Mouse (Mus musculus): ENCODE results near the gene Btbd35f7. TPM values are rescaled to one million over a fixed set of nuclear protein-coding genes. Genes with fewer than 3 reads are reported as not detected.
"Not testable (repeated sequence)": the region's sequence is repeated elsewhere in the genome, so short reads cannot be mapped to it uniquely, and the experiment has no call there.

The Btbd35f7 gene
- polyA plus RNA-seq (2015; fragmentation: Nextera tagmentation; extraction: Ambion mirVana): not detected in 2 replicates

DNA sequence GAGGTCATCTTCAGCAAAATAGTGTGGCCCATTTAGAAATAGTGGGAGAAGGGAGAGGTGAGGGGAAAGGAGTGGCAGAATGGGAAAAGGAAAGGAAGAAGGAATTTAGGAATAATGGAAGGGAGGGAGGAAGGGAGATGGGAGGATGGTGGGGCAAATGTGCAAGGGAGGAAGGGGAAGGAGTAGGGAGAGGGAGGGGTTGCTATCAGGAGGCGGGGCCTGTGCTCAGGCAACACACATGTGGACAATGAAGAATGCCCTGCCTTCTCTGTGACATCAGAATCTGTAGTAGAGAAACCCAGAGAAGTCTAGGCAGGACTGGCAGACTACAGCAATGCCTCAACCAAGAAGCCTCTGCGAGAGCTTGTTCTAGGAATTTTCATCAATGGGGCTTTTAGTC lies at the start of gene Btbd35f7:
Btbd35f7 (plus strand) TSS at position 301 of the 400 bp plus-strand sequence.
- not testable (repeated sequence) for H3K9ac ChIP-seq (ENCODE audit: low read length); H3K9me3 ChIP-seq (replicated peaks; ENCODE audit: control insufficient read depth, low read length); H3K4me2 ChIP-seq (ENCODE audit: low read depth, low read length); ATAC-seq (ENCODE audit: insufficient read depth, low FRiP score); H3K36me3 ChIP-seq (ENCODE audit: control insufficient read depth, insufficient read depth, low read length); H3K27me3 ChIP-seq (ENCODE audit: control insufficient read depth, insufficient read depth, low read length); H3K27ac ChIP-seq (ENCODE audit: low read length); H3K4me3 ChIP-seq (replicated peaks; ENCODE audit: low read length); H3K4me1 ChIP-seq (ENCODE audit: control insufficient read depth, insufficient read depth, low read length)
- no CpG with 5 or more reads among the region's 2 CpGs for whole genome bisulfite sequencing

Other genes starting within 250 kb of the Btbd35f7 start
- not detected in 2 replicates for gene Mycs, start 199.8 kb upstream of the Btbd35f7 start, polyA plus RNA-seq (2015; fragmentation: Nextera tagmentation; extraction: Ambion mirVana)

All from stomach, embryonic 16.5 days (tissue).